Mouse (Mus musculus) forebrain, embryonic 11.5 days (tissue): ENCODE measurements around the gene Anp32e. TPM values are rescaled to one million over a fixed set of nuclear protein-coding genes. Genes with fewer than 3 reads are reported as not detected.
"Not testable (repeated sequence)": the region's sequence is repeated elsewhere in the genome, so short reads cannot be mapped to it uniquely, and the experiment has no call there.

ENCODE experiments used
- ATAC-seq: fragments of 200-750 bp; cut with Nextera tagmentation; replicated peaks from 2 replicates; pipeline ENCODE4 v1.8.0; 2017; ENCODE audit warnings: moderate TSS enrichment; ENCODE audit not compliant: low FRiP score
- DNase-seq: peaks from one replicate; pipeline ENCODE4 v3.0.0-alpha.2; 2017; ENCODE audit warnings: low spot score
- H3K27ac ChIP-seq: fragments of 300-500 bp; sonication (generic); 2 replicates; pipeline ENCODE4 v1.5.1; 2014; ENCODE audit warnings: low read depth, low read length
- H3K27me3 ChIP-seq: fragments of 300-500 bp; sonication (generic); 2 replicates; pipeline ENCODE4 v1.6.1; 2014; ENCODE audit warnings: mild to moderate bottlenecking, low read length, mixed read lengths; ENCODE audit not compliant: control insufficient read depth, insufficient read depth
- H3K36me3 ChIP-seq: fragments of 300-500 bp; sonication (generic); 2 replicates; pipeline ENCODE4 v1.6.1; 2014; ENCODE audit warnings: mild to moderate bottlenecking, low read length, moderate library complexity, mixed read lengths; ENCODE audit not compliant: control insufficient read depth, insufficient read depth
- H3K4me1 ChIP-seq: fragments of 300-500 bp; sonication (generic); replicated peaks from 2 replicates; pipeline ENCODE4 v1.6.1; 2014; ENCODE audit warnings: low read length, mixed read lengths; ENCODE audit not compliant: control insufficient read depth, insufficient read depth
- H3K4me2 ChIP-seq: fragments of 300-500 bp; sonication (generic); 2 replicates; pipeline ENCODE4 v1.6.1; 2014; ENCODE audit warnings: low read depth, mild to moderate bottlenecking, low read length, moderate library complexity, mixed read lengths; ENCODE audit not compliant: severe bottlenecking
- H3K4me3 ChIP-seq: fragments of 300-500 bp; sonication (generic); 2 replicates; pipeline ENCODE4 v1.5.1; 2014; ENCODE audit warnings: low read depth, low read length
- H3K9ac ChIP-seq: fragments of 300-500 bp; sonication (generic); 2 replicates; pipeline ENCODE4 v1.6.1; 2014; ENCODE audit warnings: low read length
- H3K9me3 ChIP-seq: fragments of 300-500 bp; sonication (generic); 2 replicates; pipeline ENCODE4 v1.6.1; 2016; ENCODE audit warnings: low read length, mixed read lengths; ENCODE audit not compliant: control insufficient read depth
- WGBS: fragments of 180-500 bp; shearing (Covaris S2); extraction: QIAGEN DNeasy Blood & Tissue Kit; methylation state at CpG from one replicate; pipeline ENCODE4 v1.1.7; 2014; 5-methylcytosine and 5-hydroxymethylcytosine counted together
- polyA plus RNA-seq: library from polyadenylated mRNA; unstranded; fragments of >200 nt; fragmentation: Nextera tagmentation; extraction: Ambion mirVana; gene quantifications from 2 replicates; pipeline ENCODE4 v1.2.1, GENCODE M21; 2014

The Anp32e gene
- polyA plus RNA-seq, 1 experiment from 2014 or later: 167 TPM

GRCm38 (mm10) chr3:95944742-95945141, 15.7 kb downstream of the Anp32e start:
- ATAC-seq (no peak), DNase-seq (no peak)
- no peaks in the 10 kb centered on the region for H3K27me3 ChIP-seq
- WGBS: 94% methylated on average over 8 of the region's 8 CpGs
- peaks cover 16% of the 10 kb centered on the region for H3K36me3 ChIP-seq
- no peaks in the 10 kb centered on the region for H3K4me1 ChIP-seq
- no peaks in the 10 kb centered on the region for H3K9me3 ChIP-seq
- no peak overlapping the region for H3K4me2 ChIP-seq
- H3K27ac ChIP-seq: no peak overlapping the region
- no peak overlapping the region for H3K4me3 ChIP-seq
- H3K9ac ChIP-seq: no peak overlapping the region

DNA sequence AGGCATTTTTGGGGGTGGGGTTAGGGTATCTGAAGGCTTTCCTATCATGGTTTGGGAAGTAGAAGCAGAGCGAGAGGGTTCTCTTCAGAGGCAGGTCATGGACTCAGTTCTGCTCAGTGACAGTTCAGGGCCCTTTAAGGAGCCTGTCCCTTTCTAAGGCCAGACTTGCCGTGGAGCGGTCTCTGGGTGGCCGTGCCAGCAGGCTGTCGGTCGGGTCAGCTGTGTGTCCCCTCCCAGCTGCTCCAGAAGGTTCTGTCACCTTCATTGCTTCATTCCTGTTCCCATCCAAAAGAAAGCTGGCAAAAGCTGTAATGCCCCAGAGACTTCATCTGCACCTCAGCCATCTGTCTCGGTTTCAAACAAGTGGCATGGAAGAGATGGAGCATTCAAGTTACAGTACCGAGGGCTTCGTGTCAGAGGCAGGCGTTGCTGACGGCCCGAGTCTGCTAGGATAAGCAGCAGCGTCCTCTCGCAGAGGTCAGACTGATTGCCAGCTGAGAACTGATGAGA, 16.7 kb downstream of the Anp32e start:
- DNase-seq (no peak), ATAC-seq (no peak)
- Histone ChIP-seq H3K4me2 (no peak overlapping the region), H3K36me3 (peaks cover 12% of the 10 kb centered on the region), H3K4me1 (no peaks in the 10 kb centered on the region), H3K4me3 (no peak overlapping the region), H3K27ac (no peak overlapping the region), H3K9ac (no peak overlapping the region), H3K9me3 (no peaks in the 10 kb centered on the region), H3K27me3 (no peaks in the 10 kb centered on the region)
- WGBS: 87% methylated on average over 14 of the region's 14 CpGs

DNA sequence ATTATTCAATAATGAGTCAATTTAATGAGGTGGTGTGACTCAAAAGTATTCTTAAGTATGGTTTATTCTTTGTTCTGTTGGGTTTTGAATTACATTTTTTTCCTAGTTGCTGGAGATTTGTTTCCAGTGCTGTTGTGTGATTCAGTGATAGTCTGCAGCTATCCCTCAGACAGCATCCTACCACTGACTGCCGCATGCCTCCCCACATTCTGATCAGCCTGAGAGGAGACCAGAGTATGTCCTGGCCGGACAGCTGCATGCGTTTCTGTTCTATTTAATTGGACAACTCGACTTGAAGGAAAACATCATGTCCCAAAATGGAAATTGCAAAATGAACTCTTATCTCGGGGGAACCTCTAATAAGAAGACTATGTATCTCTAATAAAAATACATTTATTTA, 19.3 kb downstream of the Anp32e start:
- Histone ChIP-seq H3K9ac (no peak overlapping the region), H3K9me3 (no peaks in the 10 kb centered on the region)
- WGBS: 91% methylated on average over 5 of the region's 5 CpGs

GRCm38 (mm10) chr3:95950763-95951551, 21.9 kb downstream of the Anp32e start:
- Histone ChIP-seq H3K27ac (peak overlapping the region; percentile 97), H3K9ac (peak overlapping the region; percentile 73), H3K4me1 (peaks cover 6% of the 10 kb centered on the region; the same call in 1 of the 2 replicates), H3K36me3 (no peaks in the 10 kb centered on the region; the same call in 1 of the 2 replicates), H3K9me3 (no peaks in the 10 kb centered on the region; the same call in 1 of the 2 replicates), H3K27me3 (no peaks in the 10 kb centered on the region), H3K4me2 (peak overlapping the region; percentile 70), H3K4me3 (peak overlapping the region; percentile 50)
- DNase-seq (peak; percentile 93), ATAC-seq (peak; percentile 95)
- 1% methylated on average over 49 of the region's 49 CpGs for WGBS

More for the DNA sequence above, 19.3 kb downstream of the Anp32e start:
- Histone ChIP-seq H3K4me1 (peaks cover 5% of the 10 kb centered on the region; the same call in 1 of the 2 replicates), H3K27ac (no peak overlapping the region), H3K27me3 (no peaks in the 10 kb centered on the region), H3K4me2 (no peak overlapping the region), H3K36me3 (peaks cover 5% of the 10 kb centered on the region), H3K4me3 (no peak overlapping the region)
- ATAC-seq: no peak
- no peak for DNase-seq

DNA sequence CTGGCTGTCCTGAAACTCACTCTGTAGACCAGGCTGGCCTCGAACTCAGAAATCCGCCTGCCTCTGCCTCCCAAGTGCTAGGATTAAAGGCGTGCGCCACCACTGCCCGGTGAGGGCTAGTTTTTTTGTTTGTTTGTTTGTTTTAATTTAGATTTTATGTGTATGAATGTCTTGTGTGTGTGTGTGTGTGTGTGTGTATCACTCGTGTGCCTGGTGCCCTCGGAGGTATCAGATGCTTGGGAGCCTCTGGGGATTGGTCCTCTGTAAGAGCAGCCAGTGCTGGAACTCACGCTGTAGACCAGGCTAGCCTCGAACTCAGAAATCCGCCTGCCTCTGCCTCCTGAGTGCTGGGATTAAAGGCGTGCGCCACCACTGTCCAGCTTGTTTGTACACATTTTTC, 22.5 kb downstream of the Anp32e start:
- not testable (repeated sequence) for DNase-seq, H3K4me1 ChIP-seq, ATAC-seq, H3K9me3 ChIP-seq, H3K36me3 ChIP-seq, H3K27me3 ChIP-seq
- peak overlapping the region; percentile 70 for H3K4me2 ChIP-seq
- peak overlapping the region; percentile 73 for H3K9ac ChIP-seq
- H3K4me3 ChIP-seq: peak overlapping the region; percentile 50
- 74% methylated on average over 12 of the region's 12 CpGs for WGBS
- H3K27ac ChIP-seq: peak overlapping the region; percentile 97

- peak overlapping the region; percentile 55 for H3K27ac ChIP-seq
Observed at GRCm38 (mm10) chr3:95953023-95953422, 24.0 kb downstream of the Anp32e start.

GRCm38 (mm10) chr3:95953522-95953921, 24.5 kb downstream of the Anp32e start:
- Histone ChIP-seq H3K4me1 (peaks cover 6% of the 10 kb centered on the region; the same call in 1 of the 2 replicates), H3K27ac (peak overlapping the region; percentile 55), H3K27me3 (no peaks in the 10 kb centered on the region), H3K36me3 (no peaks in the 10 kb centered on the region; the same call in 1 of the 2 replicates), H3K9ac (no peak overlapping the region), H3K4me3 (no peak overlapping the region), H3K9me3 (no peaks in the 10 kb centered on the region; the same call in 1 of the 2 replicates), H3K4me2 (no peak overlapping the region)
- DNase-seq: no peak
- WGBS: 65% methylated on average over 3 of the region's 3 CpGs
- no peak for ATAC-seq

More at GRCm38 (mm10) chr3:95953023-95953422, 24.0 kb downstream of the Anp32e start:
- Histone ChIP-seq H3K9ac (no peak overlapping the region), H3K4me2 (no peak overlapping the region), H3K9me3 (no peaks in the 10 kb centered on the region; the same call in 1 of the 2 replicates), H3K36me3 (no peaks in the 10 kb centered on the region; the same call in 1 of the 2 replicates), H3K4me1 (peaks cover 6% of the 10 kb centered on the region; the same call in 1 of the 2 replicates), H3K27me3 (no peaks in the 10 kb centered on the region), H3K4me3 (no peak overlapping the region)
- DNase-seq (no peak), ATAC-seq (no peak)

DNA sequence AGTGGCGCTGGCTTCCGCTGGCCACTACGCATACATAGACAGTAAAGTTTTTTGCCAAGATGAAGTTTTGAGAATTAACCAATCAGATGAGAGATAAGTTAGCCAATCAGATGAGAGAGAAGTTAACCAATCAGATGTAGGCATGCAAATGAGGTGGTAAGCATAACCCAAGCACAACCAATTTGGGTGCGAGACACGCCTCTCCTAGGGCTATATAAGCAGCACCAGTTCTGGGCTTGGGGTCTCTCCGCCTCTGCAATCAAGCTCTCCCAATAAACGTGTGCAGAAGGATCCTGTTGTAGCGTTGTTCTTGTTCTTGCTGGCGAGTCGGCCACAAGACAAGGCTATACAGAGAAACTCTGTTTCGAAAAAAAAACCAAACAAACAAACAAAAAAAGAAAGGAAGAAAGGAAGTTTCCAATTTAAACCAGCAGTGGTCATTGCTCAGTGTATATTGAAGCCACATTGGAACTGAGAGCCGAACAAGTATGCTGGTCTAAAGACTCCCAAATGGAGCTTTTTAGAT, 25.7 kb downstream of the Anp32e start:
- H3K4me1 ChIP-seq, H3K9me3 ChIP-seq, ATAC-seq, H3K36me3 ChIP-seq, H3K4me3 ChIP-seq, H3K27me3 ChIP-seq, H3K27ac ChIP-seq, H3K4me2 ChIP-seq, DNase-seq, H3K9ac ChIP-seq: not testable (repeated sequence)
- WGBS: 88% methylated on average over 12 of the region's 12 CpGs
